Mouse (Mus musculus): ENCODE results near the gene Myo10. TPM values are rescaled to one million over a fixed set of nuclear protein-coding genes. Genes with fewer than 3 reads are reported as not detected.
"Not testable (repeated sequence)": the region's sequence is repeated elsewhere in the genome, so short reads cannot be mapped to it uniquely, and the experiment has no call there.

The Myo10 gene
- polyA plus RNA-seq, 1 experiment = 24.8 TPM

DNA sequence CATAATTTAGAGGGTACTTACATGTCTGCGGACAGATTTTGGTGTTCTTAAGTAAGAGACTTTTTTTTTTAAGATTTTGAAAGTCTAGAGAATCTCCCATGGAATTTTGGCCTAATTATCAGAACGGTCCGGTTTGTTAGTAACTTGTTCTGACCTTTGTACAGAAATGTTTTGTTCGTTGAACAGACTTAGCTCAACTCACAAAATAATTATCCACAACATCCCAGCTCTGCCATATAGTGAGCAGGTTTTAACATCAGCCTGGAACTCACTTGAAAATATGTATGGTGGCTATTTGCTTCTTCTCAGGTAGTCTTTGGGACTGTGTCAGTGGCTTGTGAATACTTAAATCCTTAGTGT, 68.4 kb downstream of the Myo10 start:
- no peak for DNase-seq (ENCODE audit: low spot score)

DNA sequence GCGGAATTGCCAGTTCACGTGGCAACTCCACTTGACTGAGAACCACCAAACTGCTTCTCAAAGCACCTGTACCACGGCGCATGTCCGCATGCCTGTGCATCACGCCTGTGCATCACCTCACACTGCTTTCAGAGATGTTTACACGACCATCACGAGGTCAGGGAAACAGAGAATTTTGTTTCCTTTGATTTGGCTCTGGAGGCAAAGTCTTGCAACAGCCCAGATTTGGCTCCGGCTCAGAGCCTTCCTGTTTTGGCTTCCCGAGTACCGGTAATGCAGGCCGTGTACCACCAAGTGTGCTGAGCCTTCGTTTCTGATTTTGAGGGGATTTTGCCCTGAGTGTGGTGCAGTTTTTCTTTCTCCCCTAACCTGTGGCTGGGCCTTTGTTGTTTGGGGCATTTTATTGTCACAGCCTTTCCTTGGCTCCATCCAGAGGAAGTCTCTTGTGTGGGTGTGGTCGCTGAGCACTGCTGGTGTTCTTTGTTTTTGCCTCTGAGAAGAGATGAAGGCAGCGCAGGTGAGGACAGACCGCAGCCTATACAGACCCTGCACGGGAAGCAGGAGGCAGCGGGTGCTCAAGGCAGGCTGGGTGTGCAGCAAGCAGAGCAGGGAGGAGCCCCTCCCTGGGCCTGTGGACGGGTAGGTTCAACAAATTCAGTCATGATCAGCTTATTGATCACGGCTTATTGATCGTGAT, 70.1 kb downstream of the Myo10 start:
- no peak for DNase-seq (ENCODE audit: low spot score)

DNA sequence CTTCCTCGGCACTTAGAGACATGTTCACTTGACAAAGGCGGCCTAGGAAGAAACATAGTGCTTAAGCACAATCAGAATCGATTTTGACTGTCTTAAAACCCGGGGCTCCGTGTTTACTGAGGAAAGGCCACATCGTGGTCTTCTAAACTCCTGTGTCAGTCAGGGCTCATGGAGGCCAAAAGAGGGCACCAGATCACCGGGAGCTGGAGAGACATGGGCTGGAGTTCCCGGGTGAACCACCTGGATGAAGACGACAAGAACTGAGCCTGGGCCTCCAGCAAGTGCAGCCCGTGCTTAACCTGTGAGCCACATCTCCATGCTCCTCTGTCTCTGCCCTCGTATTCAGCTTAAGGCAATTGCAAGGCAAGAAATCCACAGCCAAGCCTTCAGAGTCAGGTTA, 71.4 kb downstream of the Myo10 start:
- no peak for DNase-seq (ENCODE audit: low spot score)

DNA sequence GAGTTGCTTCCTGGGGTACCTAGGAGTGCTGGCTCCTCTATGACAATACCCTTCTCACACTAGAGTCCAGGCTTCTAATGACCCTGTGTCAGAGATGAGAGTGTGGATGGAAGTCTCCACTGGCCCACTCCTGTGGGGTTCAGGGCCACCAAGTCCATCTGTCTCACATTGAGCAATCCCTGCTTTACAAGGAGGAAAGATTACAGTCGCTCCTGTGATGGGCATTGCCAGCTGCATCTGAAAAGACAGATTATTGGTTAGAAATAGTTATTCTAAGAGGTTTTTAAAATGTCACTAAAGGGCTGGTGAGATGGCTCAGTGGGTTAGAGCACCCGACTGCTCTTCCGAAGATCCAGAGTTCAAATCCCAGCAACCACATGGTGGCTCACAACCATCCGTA, 72.4 kb downstream of the Myo10 start:
- no peak for DNase-seq (ENCODE audit: low spot score)

DNA sequence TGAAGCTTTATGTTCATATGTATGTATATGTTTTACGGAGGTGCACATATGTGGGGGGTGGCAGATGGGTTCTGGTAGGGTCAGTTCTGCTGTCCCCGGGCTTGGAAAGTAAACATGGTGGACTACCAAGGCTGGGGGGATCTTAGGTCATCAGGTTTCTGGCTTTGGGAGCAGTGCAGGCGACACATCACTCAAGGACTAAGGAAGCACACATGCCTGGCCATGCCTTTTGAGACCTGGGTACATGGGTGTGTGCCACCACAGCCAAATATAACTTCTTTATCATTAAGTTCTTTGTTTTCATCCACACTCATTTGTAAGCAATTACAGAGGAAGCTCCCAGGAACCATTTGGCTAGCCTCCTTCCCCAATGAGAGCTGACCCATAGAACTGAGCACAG, 72.9 kb downstream of the Myo10 start:
- DNase-seq (ENCODE audit: low spot score) = no peak

DNA sequence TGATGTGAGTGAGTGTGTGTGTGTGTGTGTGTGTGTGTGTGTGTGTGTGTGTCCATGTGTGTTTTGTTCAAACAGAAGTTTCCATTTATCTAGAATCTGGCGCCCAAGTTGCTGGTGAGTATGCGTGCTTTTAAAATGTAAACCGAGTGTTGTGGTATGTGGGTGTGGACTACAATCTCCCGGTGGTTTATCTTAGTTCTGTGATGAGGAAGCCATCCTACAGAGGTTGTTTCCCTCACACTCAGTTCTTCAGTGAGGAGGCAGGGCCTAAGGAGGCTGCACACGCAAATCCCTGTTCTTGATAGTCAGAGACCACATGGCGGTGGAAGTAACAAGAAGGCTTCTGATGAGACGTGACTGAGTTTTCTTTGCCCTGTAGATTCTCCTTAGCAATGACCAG, 73.6 kb downstream of the Myo10 start:
- DNase-seq (ENCODE audit: low spot score) = no peak

GRCm38 (mm10) chr15:25696660-25697059, 74.3 kb downstream of the Myo10 start:
- no peak for DNase-seq (ENCODE audit: low spot score)

DNA sequence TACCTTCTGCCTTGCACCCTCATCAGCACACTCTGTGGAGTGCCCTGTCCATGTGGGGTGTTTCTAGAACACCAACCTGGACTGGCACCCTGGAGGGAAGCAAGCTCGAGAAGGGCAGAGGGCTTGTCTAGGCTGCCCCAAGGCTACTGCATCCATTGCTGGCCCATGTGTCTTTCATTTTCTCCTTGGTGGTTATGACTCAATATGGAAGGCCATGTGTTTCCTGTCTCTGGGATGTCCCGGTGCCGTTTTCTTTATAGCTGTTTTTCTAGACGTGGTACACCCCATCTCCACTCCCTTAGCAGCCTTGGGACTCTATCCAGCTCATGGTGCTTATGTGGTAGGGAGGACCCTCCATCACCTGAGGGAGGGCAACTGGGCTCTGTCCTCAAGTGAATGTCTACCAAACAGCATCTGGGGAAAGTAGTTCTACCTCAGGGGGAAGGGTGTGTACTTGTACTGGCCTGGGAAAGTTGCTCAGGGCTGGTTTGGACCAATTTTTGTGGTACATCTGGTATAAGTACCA, 76.8 kb downstream of the Myo10 start:
- no peak for DNase-seq (ENCODE audit: low spot score)

DNA sequence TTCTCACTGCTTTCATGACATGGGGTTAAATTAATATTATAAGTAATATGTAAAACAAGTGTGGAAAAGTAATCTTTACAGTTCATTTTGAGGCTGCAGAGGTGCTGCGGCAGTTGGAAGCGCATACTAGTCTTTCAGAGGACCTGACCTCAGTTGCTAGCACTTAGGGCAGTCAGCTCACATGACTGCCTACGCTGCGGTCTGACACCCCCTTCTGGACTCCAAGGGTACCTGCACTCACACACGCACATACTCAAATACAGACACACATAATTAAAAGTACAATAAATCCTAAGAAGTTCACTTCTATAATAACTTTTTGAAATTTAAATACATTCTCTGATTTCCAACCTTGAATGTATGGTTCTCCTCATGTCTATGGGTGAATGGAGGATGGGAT, 80.3 kb downstream of the Myo10 start:
- no peak for DNase-seq (ENCODE audit: low spot score)

- DNase-seq (ENCODE audit: low spot score) = no peak
These were observed 82.7 kb downstream of the Myo10 start for GRCm38 (mm10) chr15:25704809-25705585.

DNA sequence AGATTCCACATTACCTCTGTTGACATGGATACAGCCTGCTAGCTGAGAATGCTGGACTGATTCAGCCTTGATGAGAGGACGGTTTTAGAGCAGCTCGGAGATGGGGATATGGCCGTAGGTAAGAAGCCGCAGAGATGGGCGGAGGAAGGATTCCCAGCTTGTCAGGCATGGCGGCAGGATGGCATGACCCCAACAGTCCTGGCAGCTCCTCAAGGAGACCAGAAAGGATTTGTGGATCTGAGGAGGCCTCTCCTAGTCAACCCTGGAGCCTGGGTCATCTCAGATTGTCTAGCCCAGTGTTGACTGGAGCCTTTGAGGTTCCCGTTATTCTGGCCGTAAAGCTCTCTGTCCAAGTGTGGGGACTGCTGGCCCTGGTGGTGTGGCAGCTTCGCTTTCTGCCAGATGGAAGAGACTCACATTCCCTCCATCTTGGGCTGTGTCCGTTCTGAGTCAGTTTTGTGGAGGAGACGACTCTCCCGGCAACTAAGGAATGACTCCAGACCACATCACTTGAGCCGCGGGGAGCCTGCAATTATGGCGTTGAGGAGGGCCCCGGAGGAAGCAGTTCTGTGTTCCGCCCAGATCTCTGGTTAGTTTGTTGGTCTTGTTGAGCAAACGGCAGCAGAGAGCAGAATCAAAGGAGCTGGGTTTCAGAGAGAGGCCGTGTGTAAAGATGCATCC, 84.7 kb downstream of the Myo10 start:
- DNase-seq (ENCODE audit: low spot score) = no peak

GRCm38 (mm10) chr15:25707891-25708290, 85.6 kb downstream of the Myo10 start:
- DNase-seq (ENCODE audit: low spot score) = no peak

DNA sequence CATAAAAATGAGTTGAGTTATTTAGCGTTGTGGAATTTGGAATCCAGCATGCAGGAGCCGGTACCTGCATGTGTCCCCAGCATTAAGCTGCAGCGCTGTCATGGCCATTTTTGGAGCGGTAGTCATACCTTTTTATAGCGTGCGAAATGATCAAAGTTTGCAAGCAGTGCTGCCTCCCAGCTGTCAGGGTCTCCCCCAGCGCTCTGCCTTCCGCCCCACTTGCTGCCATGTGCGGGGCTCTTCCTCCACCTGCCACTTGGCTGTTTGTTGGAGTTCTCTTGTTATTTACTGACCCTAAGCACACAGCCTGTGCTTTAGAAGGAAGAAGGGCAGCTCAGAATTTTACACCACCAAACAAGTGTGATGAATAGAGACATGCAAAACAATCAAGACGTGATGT, 88.6 kb downstream of the Myo10 start:
- no peak for DNase-seq (ENCODE audit: low spot score)

DNA sequence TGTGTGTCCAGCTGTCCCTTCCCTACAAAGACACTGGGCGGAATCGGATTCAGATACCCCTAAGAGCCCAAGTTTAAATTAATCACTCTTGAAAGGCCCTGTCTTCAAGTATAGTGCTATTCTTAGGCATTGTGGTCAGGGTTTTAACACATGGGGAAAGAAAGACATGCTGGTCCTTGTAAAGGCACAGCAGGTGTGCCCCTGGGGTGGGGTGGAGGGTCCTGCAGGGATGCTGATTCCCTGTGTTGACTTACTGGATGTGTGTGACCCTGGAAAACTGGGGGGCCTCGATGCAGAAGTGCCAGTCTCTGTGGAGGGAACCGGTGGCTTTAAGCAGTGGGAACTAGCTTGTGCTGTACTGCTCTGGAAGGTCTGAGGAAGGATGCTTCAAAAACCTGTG, 90.6 kb downstream of the Myo10 start:
- no peak for DNase-seq (ENCODE audit: low spot score)

GRCm38 (mm10) chr15:25713587-25714361, 91.4 kb downstream of the Myo10 start:
- DNase-seq (ENCODE audit: low spot score) = no peak

DNA sequence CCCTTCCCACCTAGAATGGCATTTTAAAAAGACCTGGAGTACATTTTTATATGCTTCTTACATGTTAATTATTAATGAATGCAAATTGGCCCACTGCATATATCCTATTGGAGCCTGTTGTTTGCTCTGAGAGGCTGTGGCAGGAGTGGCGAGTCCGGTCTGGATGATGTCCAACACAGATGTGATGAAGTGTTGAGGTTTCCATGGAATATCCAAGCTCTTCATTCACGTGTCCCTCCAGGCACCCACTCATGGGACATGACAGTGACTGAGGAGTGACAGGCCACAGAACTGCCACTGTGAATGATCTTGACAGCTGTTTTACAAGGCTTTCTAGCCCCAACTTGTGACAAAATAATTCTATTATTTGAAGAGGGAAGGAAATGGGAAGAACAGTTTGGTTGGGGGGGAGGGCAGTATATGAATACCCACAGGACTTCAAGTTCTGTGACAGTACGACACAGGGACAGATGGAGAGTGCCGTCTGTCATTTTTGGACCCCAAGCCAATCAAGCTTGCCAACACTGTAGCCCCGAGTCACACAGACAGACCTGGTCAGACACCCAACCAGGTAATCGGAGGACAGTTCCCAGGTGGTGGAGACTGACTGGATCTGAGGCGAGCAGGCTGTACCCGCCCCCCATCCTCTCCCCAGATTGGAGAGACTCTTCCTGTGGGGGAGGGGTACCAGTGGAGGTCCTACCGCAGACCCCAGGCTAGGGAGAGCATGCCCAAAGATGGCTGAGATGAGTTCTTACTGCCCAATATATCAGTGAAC, 93.1 kb downstream of the Myo10 start:
- DNase-seq (ENCODE audit: low spot score) = no peak

DNA sequence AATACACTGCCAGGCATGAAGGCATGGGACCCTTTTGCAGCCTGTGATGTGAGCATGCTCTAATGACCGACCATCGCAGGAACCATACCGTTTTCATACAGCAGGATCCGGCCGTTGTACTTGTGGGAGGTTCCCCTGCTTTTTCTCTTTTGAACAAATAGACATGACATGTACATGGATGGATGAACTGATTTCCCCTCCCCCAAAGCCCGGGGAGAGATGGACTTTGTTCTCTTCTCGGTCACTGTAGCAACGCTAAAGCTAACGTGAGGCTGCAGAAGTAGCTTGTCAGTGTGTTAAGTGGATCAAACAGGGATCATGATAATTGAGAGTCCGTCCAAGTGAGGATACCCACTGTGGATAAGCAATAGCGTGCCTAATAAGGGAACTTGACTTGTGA, 93.7 kb downstream of the Myo10 start:
- no peak for DNase-seq (ENCODE audit: low spot score)

GRCm38 (mm10) chr15:25717006-25717405, 94.7 kb downstream of the Myo10 start:
- peak; percentile 37 for DNase-seq (ENCODE audit: low spot score)

DNA sequence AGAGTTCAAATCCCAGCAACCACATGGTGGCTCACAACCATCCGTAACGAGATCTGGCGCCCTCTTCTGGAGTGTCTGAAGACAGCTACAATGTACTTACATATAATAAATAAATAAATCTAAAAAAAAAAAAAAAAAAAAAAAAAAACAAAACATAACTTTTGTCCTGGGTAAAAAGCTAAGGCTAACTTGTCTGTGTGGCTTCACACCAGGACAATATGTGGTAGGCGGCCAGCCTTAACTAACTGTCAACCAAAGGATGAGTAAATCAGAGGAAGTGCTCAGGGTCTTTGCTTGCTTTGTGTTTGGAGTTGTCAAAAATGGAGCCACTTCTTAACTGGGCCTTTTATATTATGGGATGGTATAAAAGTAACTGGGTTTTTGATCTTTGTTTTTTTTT, 95.8 kb downstream of the Myo10 start:
- not testable (repeated sequence) for DNase-seq (ENCODE audit: low spot score)

DNA sequence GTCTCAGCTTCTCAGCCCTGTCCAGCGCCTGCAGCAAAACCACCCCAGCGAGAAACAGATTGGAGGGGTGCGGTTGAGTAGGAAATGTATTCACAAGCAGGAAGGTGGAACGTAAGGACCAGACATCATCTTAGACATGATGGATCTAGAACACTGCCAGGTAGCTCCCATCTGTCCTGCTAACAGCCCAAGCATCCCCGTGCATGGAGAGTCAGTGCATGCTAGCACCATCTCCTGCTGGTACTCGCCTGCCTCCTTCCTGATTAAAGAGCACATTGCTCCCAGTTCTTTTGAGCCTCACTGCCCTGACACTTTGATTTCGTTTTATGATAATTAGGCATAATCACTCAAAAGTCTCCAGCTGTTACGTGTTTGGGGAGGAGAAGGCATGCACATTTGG, 96.9 kb downstream of the Myo10 start:
- DNase-seq (ENCODE audit: low spot score) = no peak

GRCm38 (mm10) chr15:25720263-25720662, 97.9 kb downstream of the Myo10 start:
- no peak for DNase-seq (ENCODE audit: low spot score)
